Mouse (Mus musculus) MEL (cell line): Measurements from ENCODE around the gene Tank. TPM values are rescaled to one million over a fixed set of nuclear protein-coding genes. Genes with fewer than 3 reads are reported as not detected.

Source experiments
- DNase-seq: peaks from one replicate; pipeline ENCODE4 v3.0.0; 2011; ENCODE audit warnings: low read depth, low spot score
- H3K27ac ChIP-seq: 2 replicates; pipeline ENCODE4 v1.5.1; 2012; ENCODE audit warnings: low read depth, mild to moderate bottlenecking, control low read depth, low read length, moderate library complexity; ENCODE audit not compliant: control insufficient read depth
- H3K27me3 ChIP-seq, 2 experiments: fragments of 150-350 bp in 1 of 2; sonication (generic) in 1 of 2; 2 replicates each; pipeline ENCODE4 v1.6.1; 2012; ENCODE audit warnings: low read length in 2 of 2, mild to moderate bottlenecking in 2 of 2, improper control_type of control experiment in 1 of 2, moderate library complexity in 1 of 2; ENCODE audit not compliant: insufficient read depth in 2 of 2, control insufficient read depth in 1 of 2
- H3K36me3 ChIP-seq, 2 experiments: 2 replicates each; pipeline ENCODE4 v1.6.1; 2012 to 2014; ENCODE audit warnings: low read length in 2 of 2, improper control_type of control experiment in 1 of 2, inconsistent platforms in 1 of 2, mild to moderate bottlenecking in 1 of 2; ENCODE audit not compliant: insufficient read depth in 2 of 2, control insufficient read depth in 1 of 2
- H3K4me1 ChIP-seq, 2 experiments: fragments of 150-350 bp in 1 of 2; sonication (generic) in 1 of 2; 2 replicates each; pipeline ENCODE4 v1.6.1; 2012; ENCODE audit warnings: low read length in 2 of 2, improper control_type of control experiment in 1 of 2, mild to moderate bottlenecking in 1 of 2; ENCODE audit not compliant: insufficient read depth in 2 of 2, control insufficient read depth in 1 of 2
- H3K4me3 ChIP-seq, 2 experiments: fragments of 150-350 bp in 1 of 2; sonication (generic) in 1 of 2; 2 replicates each; pipeline ENCODE4 v1.5.1; 2012; ENCODE audit warnings: low read depth in 2 of 2, low read length in 2 of 2, mild to moderate bottlenecking in 2 of 2, moderate library complexity in 2 of 2, control low read depth in 1 of 2, improper control_type of control experiment in 1 of 2; ENCODE audit not compliant: control insufficient read depth in 1 of 2, insufficient read depth in 1 of 2
- H3K79me2 ChIP-seq: 2 replicates; pipeline ENCODE4 v1.6.1; 2012; ENCODE audit warnings: mild to moderate bottlenecking, low read length, moderate library complexity; ENCODE audit not compliant: control insufficient read depth, poor library complexity, insufficient read depth
- H3K9ac ChIP-seq: 2 replicates; pipeline ENCODE4 v1.6.1; 2012; ENCODE audit warnings: low read depth, mild to moderate bottlenecking, control low read depth, low read length, moderate library complexity; ENCODE audit not compliant: control insufficient read depth, poor library complexity, severe bottlenecking
- H3K9me3 ChIP-seq: fragments of 150-350 bp; sonication (generic); replicated peaks from 2 replicates; pipeline ENCODE4 v1.6.1; 2012; ENCODE audit warnings: mild to moderate bottlenecking, low read length, improper control_type of control experiment, moderate library complexity; ENCODE audit not compliant: insufficient read depth
- E2F4 ChIP-seq: IDR thresholded peaks from 2 replicates; pipeline ENCODE4 v1.6.1; 2011; ENCODE audit warnings: low read depth, low read length, improper control_type of control experiment, borderline replicate concordance
- ETS1 ChIP-seq: IDR thresholded peaks from 2 replicates; pipeline ENCODE4 v1.6.1; 2012; ENCODE audit warnings: low read depth, mild to moderate bottlenecking, inconsistent platforms, low read length, improper control_type of control experiment, moderate library complexity
- GATA1 ChIP-seq: IDR thresholded peaks from 2 replicates; pipeline ENCODE4 v1.6.1; 2011; ENCODE audit warnings: low read depth, low read length, improper control_type of control experiment
- HCFC1 ChIP-seq: IDR thresholded peaks from 2 replicates; pipeline ENCODE4 v1.6.1; 2012; ENCODE audit warnings: low read depth, mild to moderate bottlenecking, inconsistent platforms, low read length, improper control_type of control experiment, moderate library complexity
- MXI1 ChIP-seq: IDR thresholded peaks from 2 replicates; pipeline ENCODE4 v1.6.1; 2011; ENCODE audit warnings: mild to moderate bottlenecking, low read depth, low read length, improper control_type of control experiment
- MYB ChIP-seq: IDR thresholded peaks from 2 replicates; pipeline ENCODE4 v1.6.1; 2011; ENCODE audit warnings: mild to moderate bottlenecking, low read depth, low read length, improper control_type of control experiment
- NELFE ChIP-seq: IDR thresholded peaks from 2 replicates; pipeline ENCODE4 v1.6.1; 2011; ENCODE audit warnings: low read depth, low read length, improper control_type of control experiment
- NRF1 ChIP-seq: IDR thresholded peaks from 2 replicates; pipeline ENCODE4 v1.6.1; 2014; ENCODE audit warnings: low read depth, mild to moderate bottlenecking, inconsistent platforms, low read length, improper control_type of control experiment, moderate library complexity; ENCODE audit not compliant: poor library complexity, insufficient read depth, severe bottlenecking
- POLR2AphosphoS2 ChIP-seq: IDR thresholded peaks from 2 replicates; pipeline ENCODE4 v1.6.1; 2011; ENCODE audit warnings: low read length, improper control_type of control experiment
- POLR2AphosphoS5 ChIP-seq: IDR thresholded peaks from 2 replicates; pipeline ENCODE4 v1.6.1; 2012; ENCODE audit warnings: low read depth, borderline replicate concordance, mild to moderate bottlenecking, inconsistent platforms, low read length, moderate library complexity, mixed read lengths
- SIN3A ChIP-seq: IDR thresholded peaks from 2 replicates; pipeline ENCODE4 v1.6.1; 2012; ENCODE audit warnings: low read length, improper control_type of control experiment, inconsistent platforms
- TAL1 ChIP-seq: IDR thresholded peaks from 2 replicates; pipeline ENCODE4 v1.6.1; 2012; ENCODE audit warnings: mild to moderate bottlenecking, inconsistent platforms, low read length, moderate library complexity, mixed read lengths
- TCF12 ChIP-seq: IDR thresholded peaks from 2 replicates; pipeline ENCODE4 v1.6.1; 2014; ENCODE audit warnings: low read depth, mild to moderate bottlenecking, inconsistent platforms, low read length, improper control_type of control experiment, moderate library complexity
- UBTF ChIP-seq: IDR thresholded peaks from 2 replicates; pipeline ENCODE4 v1.6.1; 2012; ENCODE audit warnings: low read depth, mild to moderate bottlenecking, inconsistent platforms, low read length, improper control_type of control experiment, moderate library complexity, borderline replicate concordance; ENCODE audit not compliant: insufficient read depth
- USF2 ChIP-seq, 2 experiments: IDR thresholded peaks; 2 replicates each; pipeline ENCODE4 v1.6.1; 2011 to 2012; ENCODE audit warnings: improper control_type of control experiment in 2 of 2, low read length in 2 of 2, borderline replicate concordance in 1 of 2, inconsistent platforms in 1 of 2, low read depth in 1 of 2, mild to moderate bottlenecking in 1 of 2; ENCODE audit not compliant: insufficient read depth in 1 of 2
- ZC3H11A ChIP-seq: IDR thresholded peaks from 2 replicates; pipeline ENCODE4 v1.6.1; 2012; ENCODE audit warnings: low read depth, mild to moderate bottlenecking, inconsistent platforms, low read length, improper control_type of control experiment
- ZKSCAN1 ChIP-seq: IDR thresholded peaks from 2 replicates; pipeline ENCODE4 v1.6.1; 2012; ENCODE audit warnings: low read depth, mild to moderate bottlenecking, inconsistent platforms, low read length, improper control_type of control experiment, moderate library complexity
- ZNF384 ChIP-seq: IDR thresholded peaks from 2 replicates; pipeline ENCODE4 v1.6.1; 2012; ENCODE audit warnings: low read depth, mild to moderate bottlenecking, inconsistent platforms, low read length, improper control_type of control experiment
- polyA plus RNA-seq, 2 experiments: library from polyadenylated mRNA; stranded (reverse) in 1 of 2; unstranded in 1 of 2; fragments of >175 nt in 1 of 2; fragments of >200 nt in 1 of 2; gene quantifications; 2 replicates each; pipeline versions ENCODE4 v1.2.1 to v1.2.4; 2012; ENCODE audit warnings: low replicate concordance in 2 of 2, low read depth in 1 of 2; ENCODE audit not compliant: insufficient read length in 2 of 2, insufficient read depth in 1 of 2, missing spikeins in 1 of 2
- total RNA-seq: library from RNA; depleted of rRNA; stranded (reverse); fragments of 300-350 nt; gene quantifications from 2 replicates; pipeline ENCODE4 v1.2.3, GENCODE M21; 2012

The Tank gene
- total and polyA plus RNA-seq, 3 experiments, result 27.0 to 96.7 (median 27.4) TPM

DNA sequence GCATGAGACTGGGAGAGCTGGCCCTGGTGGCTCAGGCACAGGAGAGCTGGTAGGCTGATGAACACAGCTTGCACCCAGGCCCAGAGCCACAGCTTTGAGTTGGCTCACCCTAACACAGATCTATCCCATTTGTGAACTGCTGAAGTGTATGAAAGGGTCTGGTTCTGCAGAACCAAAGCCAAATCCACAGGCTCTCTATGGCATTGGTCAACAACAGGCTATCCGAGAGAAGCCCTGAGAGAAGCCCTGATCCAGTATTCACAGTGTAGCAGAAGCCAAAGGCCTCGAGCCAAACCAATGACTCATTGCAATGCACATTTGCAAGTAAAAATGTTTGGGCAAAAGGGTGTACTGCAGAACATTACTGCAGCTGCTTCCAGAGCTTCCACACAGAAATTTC is 45.3 kb upstream of the Tank start:
- Histone ChIP-seq H3K9ac (no peak overlapping the region), H3K36me3 (no peaks in the 10 kb centered on the region), H3K4me1 (no peaks in the 10 kb centered on the region), H3K79me2 (no peaks in the 10 kb centered on the region), H3K27me3 (no peaks in the 10 kb centered on the region; a peak in 1 of 4 replicates), H3K27ac (no peak overlapping the region), H3K4me3 (no peak overlapping the region), H3K9me3 (no peaks in the 10 kb centered on the region)
- DNase-seq, result no peak
- TF ChIP-seq USF2 (IDR thresholded peaks at IDR 0.05; ENCODE audit: borderline replicate concordance in 1 of 2, insufficient read depth in 1 of 2, low read depth in 1 of 2, low read length in 2 of 2), result no peak
- no peak for TF ChIP-seq TAL1
- no peak for TF ChIP-seq ETS1
- TF ChIP-seq E2F4, result no peak
- TF ChIP-seq NELFE, result no peak
- no peak for TF ChIP-seq MXI1
- TF ChIP-seq ZNF384, result no peak
- TF ChIP-seq POLR2AphosphoS5, result no peak
- no peak for TF ChIP-seq MYB
- no peak for TF ChIP-seq GATA1
- TF ChIP-seq NRF1, result no peak
- no peak for TF ChIP-seq HCFC1
- no peak for TF ChIP-seq ZC3H11A
- no peak for TF ChIP-seq TCF12

DNA sequence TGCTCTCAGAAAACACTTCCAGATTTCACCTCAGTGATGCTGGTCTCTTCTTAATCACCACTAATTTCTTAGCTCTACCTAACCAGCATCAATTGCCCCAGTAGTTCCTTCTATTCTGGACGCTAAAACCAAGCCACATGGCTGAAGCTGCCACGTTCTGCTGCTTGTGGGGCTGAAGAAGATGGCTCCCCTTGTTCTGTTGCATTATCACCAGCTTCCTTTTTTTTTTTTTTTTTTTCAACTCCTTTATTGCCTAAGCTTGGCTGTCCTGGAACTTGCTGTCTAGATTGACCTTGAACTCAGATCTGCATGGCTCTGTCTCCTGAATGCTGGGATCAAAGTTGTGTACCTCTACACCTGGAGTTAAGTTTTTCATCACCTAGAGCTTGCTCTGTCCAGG is 41.5 kb upstream of the Tank start:
- TF ChIP-seq ZNF384 (peak; percentile 56; the same call in 1 of the 2 replicates), ZKSCAN1 (no peak), UBTF (no peak), SIN3A (no peak), POLR2AphosphoS2 (no peak)
- no peak overlapping the region for H3K27ac ChIP-seq
- H3K79me2 ChIP-seq, result no peaks in the 10 kb centered on the region
- no peak overlapping the region for H3K9ac ChIP-seq
- DNase-seq, result no peak
- H3K4me3 ChIP-seq, result no peak overlapping the region
- H3K4me1 ChIP-seq, result no peaks in the 10 kb centered on the region
- no peaks in the 10 kb centered on the region for H3K27me3 ChIP-seq
- H3K9me3 ChIP-seq, result no peaks in the 10 kb centered on the region
- no peaks in the 10 kb centered on the region for H3K36me3 ChIP-seq
